Mouse (Mus musculus): ENCODE measurements around the gene Gpbar1.

The Gpbar1 gene

DNA sequence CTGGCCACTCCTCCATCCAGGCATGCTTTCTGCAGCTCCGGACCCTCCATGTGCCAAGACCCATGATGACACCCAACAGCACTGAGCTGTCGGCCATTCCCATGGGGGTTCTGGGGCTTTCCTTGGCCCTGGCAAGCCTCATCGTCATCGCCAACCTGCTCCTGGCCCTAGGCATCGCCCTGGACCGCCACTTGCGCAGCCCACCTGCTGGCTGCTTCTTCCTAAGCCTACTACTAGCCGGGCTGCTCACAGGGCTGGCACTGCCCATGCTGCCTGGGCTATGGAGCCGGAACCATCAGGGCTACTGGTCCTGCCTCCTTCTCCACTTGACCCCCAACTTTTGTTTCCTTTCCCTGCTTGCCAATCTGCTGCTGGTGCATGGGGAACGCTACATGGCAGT is at the start of gene Gpbar1:
Gpbar1 (plus strand) TSS at position 13 of the 400 bp plus-strand sequence.
- DNase-seq = no peak

DNA sequence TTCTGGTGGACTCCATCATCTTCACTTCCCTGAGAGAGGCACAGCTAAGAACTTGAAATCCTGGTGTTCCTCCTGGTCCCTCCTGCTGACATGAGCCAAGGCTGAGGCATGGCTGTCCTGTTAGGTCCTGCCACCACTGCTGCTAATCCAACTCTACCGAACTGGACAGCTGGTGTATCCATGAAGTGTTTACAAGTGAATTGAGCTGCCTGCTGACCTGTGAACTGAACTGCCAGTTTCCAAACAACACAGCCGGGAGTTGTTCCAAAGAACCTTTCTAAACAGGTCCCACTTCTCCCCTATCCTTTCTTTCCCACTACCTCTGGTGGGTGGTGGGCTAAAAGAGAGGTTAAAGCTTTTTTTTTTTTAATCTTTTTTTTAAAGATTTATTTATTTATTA is 48.4 kb upstream of the Gpbar1 start:
- DNase-seq = no peak

DNA sequence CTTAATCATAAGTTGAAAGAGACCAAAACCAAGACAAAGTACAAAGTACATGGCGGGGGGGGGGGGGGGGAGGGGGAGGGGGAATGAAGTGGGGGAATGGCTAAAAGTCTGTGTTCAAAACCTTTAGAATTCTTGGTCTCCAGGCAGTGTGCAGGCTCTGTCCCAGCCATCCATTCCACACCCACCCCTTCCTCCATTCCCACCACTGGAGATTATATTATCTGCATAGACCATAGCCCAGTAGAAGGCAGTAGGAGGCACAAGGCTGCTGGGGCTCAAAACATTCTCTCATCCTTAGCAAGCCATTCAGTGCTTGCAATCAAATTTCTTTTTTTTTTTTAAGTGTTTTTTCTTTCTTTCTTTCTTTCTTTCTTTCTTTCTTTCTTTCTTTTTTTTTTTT is 47.4 kb upstream of the Gpbar1 start:
- no peak for DNase-seq

DNA sequence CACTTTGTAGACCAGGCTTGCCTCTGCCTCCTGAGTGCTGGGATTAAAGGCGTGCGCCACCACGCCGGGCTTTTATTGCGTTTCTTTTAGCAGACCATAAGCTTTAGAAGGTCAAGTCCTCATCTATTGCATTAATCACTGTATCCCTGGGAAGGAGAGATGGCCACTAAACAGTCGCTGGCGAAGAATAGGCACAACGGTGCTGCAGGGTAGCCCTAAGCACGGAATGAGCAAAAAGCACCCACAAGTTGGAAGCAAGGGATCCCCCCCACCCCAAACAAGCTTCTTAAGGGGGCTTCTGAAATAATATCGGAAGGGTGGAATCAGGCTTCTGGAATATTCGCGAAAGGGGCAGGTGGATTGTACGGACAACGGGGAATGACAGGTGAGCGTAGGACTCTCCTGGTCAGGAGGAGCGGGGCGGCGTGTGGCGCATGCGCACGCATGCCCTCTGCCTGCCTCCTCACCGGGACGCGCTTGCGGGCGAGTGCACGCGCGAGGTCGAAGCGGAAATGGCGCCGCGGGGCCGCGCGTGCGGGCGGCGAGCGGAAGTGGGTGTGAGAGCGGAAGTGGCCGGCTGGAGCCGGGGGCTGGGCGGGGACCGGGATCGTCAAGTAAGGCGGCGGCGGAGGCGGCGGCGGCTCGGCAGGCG is 42.3 kb upstream of the Gpbar1 start, which contains the start of gene Arpc2:
Arpc2 (plus strand) TSS at position 147 of the 652 bp plus-strand sequence.
- peak; percentile 98 to 99 for DNase-seq

DNA sequence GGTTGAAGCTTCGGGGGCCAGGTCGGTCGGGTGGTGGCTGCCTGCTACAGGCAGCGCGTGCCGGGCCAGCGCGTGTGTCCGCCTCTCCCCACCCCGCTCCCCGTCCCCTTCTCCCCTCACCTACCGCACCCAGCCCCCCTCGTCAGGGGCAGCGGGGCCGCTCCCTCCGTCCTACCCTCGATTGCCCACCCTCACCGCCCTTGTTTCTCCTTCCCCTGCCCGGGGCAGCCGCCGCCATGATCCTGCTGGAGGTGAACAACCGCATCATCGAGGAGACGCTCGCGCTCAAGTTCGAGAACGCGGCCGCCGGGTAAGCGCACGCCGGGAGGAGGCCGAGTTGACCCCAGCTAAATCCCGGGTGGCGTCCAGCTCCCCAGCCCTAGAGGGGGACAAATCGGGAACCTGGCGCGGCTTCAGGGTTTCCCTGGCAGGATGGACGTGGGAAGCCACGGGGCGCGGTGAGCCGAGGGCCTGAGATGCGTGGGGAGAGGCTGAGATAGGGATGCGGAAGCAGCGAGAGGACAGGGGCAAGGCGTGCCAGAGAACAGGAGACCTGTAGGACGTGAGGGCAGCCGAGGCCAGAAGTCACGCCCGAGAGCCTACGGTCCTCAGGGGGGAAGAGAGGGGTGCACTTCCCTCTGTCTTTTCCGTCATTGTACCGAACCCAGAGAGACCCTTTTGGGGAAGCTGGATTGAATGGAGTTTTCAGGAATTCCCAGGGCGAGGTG is 41.6 kb upstream of the Gpbar1 start:
- DNase-seq = peak; percentile 66 to 71

DNA sequence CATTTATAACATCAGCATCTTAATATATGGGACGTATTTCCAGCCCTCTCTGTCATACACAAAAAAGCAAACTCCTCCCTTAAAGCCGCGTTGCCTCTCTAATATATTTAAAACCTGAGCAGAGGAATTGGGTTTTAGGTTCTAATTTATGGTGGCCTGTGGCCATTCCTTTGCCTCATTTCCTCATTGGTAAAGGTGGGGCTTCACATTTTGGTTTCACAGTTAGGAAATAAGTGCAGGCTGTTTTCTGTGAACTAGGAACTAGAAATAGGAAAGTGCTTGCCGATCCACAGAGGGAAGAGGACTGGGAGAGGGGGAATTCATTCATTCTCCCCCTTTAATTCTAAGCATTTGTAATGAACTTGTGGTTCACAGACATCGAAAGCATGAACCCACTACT is 40.7 kb upstream of the Gpbar1 start:
- DNase-seq = no peak

DNA sequence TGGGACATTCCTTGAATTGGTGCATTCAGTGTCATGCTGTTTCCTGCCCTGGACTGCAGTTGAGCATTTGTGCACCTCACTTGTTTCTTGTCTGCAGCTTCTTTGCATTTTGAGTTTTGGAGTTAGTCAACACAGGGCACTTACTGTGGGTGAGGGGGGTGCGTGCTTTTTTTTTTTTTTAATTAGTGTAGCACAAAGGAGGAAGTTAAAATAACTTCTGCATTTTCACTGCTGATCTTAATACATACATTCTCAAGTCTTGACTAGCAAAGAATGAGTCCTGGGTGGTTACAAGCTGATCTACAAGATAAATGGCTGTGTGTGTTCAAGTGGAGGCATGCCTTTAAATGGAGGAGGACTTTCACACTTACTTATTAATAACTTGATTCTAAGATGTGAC is 40.2 kb upstream of the Gpbar1 start:
- DNase-seq = no peak

DNA sequence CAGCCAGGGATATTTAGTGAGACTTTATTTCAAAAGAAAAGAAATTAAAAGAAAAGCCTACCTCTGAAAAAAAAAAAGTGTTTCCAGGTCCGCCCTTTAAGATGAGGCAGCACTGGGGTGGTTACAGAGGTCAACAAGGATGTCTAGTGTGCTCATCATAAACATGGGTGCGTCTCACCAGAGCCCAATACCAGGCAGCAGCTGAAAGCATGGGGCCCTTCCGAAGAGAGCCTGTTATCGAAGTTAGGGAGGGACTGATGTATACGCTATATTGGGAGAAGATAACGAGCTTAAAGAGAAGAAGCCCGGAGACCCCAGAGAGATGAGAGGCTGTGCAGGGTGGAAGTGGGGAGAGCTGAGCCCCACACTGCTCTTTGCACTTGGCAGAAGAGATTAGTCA is 39.2 kb upstream of the Gpbar1 start:
- DNase-seq = no peak

DNA sequence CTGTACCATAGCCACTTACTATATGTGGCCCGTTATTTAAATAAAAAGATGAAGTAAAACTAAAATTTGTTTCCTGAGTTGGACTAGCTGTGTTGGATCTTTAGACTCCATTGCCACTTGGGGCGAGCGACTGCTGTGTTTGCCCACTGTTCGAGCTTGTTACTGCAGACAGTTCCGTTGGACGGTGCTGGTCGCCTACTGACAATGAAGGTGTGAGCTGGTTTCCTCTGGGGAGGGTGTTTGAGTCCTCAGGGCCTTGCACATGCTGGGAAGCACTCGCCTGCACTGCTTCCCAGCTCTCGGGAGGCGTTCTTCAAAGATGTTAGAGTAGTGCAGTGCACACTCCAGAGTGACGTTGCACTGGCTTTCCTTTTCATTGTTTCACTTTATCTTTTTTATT is 38.7 kb upstream of the Gpbar1 start:
- DNase-seq = peak; percentile 31 to 32

DNA sequence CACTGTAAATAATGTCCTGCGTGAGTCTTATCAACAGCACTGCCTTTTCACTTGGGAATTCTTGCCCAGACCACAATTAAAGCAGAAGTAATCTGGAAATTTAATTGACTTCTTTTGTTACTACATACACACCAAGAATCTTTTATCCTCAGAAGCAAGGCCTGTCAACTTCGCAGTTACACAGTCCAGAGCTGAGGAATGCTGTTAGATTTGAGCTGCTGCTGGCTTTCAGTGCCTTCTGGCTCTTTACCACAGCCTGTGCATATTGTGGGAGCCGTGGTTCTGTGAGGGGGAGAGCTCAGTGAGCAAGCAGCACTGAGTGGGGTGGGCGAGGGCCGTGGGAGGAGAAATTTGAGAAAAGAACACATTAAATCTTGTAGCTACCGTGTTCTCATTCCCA is 38.0 kb upstream of the Gpbar1 start:
- no peak for DNase-seq

DNA sequence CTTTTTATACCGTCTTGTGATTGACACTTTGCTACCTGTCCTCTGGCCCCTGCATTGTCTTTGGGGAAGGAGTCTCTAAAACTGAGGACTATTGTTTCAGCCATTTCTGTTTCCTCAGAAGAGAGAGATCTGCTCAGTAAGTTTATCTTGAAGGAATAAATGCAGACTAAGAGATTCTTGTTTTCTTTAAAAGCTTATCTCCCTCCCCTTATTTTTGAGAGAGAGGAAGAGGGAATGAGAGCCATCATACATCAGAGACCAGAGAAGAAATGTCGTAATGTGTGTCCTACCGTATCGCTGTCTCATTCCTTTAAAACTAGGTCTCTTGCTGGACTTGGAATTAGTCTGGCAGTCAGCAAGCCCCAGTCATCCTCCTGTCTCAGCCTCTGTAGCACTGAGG is 37.5 kb upstream of the Gpbar1 start:
- DNase-seq = no peak

DNA sequence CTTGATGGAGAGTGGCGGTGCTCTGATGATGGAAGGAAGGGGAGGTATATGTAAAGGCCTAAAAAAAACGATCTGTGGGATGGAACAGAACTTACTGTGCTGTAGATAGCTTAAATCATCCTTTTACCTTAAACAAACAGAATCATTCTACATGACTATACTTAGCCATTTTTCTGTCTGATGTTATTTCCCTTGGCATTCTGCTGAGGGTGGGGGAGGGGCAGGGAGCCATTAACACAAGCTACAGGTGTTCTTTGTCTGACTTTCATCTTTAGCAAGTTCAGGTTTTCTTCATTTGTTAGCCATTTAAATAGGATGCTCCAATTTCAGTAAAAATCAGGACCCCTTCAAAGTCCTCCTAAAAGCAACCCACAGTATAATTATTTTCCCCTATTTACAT is 32.8 kb upstream of the Gpbar1 start:
- DNase-seq = no peak

DNA sequence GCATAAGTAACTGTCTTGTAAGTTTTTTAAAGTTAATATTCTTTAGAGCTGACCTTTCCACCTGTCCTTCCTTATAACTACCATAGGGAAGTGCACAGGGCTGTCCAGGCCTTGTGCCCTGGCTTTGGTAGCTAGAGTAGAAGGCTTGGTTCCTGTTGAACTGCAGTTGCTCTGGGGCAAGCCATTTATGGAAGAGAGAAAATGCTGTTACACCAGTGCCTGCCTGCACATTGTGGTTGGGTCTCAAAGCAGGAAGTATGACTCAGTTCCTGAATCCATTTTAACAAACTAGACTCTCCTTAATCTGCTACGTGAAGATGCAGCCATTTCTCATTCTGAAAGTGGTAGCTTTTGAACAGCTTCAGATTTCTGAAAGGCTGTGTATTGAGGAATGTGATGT is 29.6 kb upstream of the Gpbar1 start:
- peak; percentile 54 to 66 for DNase-seq

DNA sequence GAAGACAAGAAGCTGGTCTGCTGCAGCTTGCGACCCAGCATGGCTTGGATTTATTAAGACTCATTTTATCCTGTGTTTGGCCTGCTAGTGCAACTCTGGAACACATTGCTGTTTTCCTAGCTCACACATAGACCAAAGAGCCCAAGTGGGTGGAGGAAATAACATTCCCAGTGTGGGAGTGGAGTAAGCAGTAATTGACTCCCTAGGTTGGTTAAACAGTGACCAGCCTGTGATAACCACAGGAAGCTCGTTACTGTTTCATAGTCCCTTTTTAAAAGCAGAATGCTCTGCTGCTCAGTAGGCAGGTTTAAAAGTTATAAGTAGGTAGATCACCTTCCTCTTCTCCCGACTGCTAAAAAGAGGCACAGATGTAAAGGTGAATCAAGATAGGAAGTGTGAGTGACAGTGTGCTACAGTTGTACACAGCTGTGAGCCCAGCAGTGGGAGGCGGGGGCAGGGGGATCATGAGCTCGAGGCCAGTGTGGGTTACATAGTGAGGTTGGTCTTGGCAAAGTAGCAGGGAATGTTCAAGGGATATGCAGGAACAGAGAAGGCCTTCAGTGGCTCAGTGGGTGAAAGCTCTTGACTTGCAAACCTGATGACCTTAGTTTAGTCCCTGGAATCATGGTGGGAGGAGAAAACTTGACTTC is 28.9 kb upstream of the Gpbar1 start:
- DNase-seq = no peak

DNA sequence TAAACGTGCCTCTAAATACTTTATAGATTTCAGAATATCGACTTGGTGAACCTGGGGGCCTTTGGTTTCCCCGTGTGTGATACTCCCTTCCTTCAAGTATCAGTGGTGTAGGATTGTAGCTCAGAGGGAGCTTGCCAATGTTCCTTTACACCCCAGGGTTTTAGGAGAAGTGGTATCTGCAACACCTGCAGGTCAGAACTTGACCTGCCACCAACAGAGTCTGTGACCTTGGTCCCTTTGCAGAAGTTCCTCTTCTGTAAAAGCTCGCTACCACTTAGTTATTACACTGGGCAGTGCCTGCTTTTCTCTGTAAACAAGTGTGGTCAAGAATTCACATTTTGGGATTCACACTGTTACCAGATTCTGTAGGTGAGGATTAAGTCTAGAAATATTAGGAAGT is 28.3 kb upstream of the Gpbar1 start:
- DNase-seq = no peak

DNA sequence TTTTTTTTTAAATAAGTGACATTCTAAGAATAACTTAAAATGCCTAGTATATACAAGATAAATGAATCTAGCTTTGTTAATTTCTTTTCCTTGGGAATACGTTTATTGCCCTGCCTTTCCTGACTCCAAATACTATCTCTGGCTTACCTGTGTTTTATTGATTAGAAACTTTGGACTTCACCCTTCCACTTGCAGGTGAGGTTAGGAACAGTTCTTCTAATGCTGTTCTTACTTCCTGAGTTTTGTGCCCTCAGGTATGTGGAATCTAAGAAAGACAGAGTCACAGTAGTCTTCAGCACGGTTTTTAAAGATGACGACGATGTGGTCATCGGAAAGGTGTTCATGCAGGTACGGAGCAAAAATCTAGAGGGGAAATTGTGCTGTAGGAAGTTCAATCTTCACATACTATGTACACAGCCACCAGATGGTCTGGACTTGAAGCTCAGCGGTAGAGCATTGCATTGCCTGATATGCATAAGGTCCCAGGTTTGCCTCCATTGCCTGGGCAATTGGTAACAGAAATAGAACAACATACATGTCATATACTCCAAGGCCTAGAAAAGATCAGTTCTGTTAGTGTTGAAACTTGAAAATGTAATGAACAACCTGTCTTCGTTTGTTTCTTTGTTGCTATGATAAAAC is 22.5 kb upstream of the Gpbar1 start:
- no peak for DNase-seq

DNA sequence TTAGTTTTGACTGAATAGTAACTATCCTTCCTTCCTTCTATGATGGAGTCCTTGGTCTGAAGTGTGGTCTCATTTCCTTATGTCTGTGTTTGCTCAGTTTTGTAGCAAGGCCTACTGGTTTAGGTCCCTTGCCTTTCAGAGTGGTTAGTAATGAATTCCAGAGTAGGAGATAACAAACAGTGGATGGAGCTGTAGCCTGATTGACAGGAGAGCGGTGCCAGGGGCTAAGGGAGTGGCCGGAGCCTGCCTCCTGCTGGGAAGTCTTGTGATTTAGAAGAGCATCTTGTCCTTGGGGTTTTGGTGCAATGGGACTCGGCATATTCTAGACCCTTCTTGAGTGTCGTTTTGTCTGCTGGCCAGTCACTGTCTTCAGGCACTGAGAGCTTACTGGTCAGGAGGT is 21.6 kb upstream of the Gpbar1 start:
- no peak for DNase-seq

DNA sequence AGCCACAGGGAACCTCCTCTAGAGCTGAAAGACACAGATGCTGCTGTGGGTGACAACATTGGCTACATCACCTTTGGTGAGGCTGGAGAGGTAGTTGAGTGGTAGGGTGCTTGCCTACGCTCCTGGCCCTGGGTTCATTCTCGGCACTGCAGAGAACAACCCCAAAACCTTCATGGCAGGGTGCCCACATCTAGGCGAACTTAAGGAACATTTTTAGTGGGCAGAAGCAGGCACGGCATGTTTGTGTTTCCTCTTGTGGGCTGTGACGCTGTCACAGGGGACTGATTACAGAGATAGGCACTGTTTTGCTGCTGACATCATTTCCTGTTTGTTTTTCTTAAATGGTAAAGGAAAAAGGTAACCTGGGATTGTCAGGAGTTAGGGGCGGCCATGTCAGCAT is 15.8 kb upstream of the Gpbar1 start:
- DNase-seq = no peak

DNA sequence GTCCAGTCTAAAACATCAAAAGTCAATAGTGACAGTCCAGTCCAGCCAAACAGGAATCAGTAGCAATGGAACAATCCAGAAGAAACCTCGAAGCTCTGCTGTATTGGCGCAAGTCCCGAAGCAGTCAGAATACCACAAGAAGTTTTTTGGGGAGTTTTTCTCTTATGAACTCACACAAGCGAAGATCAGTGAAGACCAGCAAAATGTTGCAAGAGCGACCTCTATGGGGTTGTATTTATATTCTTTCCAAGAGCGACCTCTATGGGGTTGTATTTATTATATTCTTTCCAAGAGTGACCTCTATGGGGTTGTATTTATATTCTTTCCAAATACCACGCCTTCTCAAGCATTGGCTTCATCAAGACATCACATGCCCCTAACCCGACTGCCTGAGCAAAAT is 9.6 kb upstream of the Gpbar1 start:
- no peak for DNase-seq

DNA sequence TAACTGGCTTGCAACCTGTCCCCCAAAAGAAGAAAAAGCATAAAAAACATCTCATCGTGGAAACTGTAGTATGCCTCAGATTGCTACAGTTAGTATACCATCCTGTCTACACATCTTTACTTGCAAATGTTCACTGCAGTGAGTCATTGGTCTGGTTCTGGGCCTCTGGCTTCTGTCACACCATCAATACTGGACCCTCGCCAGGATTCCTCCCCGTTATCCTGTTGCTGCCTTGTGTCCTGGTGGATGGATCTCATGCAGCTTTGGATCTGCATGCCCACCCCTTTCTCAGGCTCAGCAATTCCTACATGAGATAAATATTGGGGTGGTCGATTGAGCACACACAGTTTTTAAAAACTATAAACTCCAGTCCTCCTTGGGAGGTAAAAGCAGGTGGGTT is 6.7 kb upstream of the Gpbar1 start:
- no peak for DNase-seq

DNA sequence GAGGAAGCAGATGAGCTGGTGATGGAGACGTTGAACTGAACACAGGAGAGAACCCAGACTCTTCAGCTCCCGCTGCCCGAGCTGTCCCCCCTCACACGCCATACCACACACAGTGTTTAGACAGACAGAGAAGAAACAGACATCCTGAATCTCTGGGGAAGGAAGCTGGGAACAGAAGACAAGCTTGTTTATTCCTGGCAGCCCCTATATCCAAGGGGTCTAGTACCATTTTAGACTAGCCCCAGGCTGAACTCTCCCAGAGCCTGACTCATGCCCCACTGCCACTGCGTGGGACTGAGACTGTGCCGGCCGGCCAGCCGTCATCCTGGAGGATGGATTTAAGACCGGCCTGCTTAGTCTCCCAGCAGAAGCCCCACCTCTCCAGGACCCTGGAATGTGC is 3.3 kb upstream of the Gpbar1 start:
- no peak for DNase-seq

DNA sequence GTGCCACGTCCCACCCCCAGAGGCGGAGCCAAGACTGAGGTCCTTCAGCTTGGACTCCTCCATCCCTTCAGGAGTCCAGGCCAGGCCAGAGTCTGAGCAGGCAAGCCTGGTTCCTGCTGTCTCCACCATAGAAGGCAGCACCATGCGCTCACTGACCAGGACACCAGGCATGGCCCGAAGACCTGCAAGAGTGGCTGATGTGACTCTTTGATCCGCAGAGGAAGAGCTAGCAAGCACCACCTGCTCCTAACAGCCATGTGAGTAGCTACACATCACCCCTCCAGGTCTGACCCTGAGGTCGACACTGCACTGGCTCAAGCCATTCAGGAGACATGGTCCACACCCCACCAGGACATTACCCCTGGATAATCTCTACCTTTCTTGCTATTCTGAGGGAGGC is 1.3 kb upstream of the Gpbar1 start:
- no peak for DNase-seq

DNA sequence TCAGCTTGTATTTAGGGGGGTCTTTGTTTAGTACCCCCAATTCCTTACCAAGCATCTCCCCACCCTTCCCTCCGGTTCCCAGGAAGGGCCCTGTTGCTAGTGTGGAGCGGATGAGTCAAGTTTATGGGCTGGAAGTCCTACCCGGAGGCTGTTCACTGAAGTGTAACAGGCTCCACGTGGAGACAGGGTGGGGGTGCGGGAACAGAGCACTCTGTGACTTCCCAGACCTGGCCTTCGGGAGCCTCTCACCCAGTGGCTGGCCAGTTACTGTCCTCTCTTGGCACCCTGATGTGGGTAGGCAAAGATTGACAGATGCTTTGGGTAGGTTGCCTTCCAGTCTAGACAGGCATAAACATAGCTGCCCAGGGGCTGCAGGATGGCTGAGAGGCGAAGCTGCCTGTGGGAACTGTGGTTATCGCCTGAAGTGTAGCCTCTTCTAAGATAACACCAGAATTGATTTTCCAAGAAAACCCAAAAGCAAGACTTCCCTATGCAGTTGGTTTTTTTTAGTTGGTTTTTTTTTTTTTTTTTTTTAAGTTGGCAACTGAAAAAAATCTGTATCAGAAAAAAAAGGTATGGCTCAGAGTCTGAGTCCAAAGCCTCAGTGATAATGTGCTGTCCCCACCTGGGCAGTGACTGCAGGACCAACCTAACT is 340 bp upstream of the Gpbar1 start:
- no peak for DNase-seq

All from lung, postnatal 4 days (tissue).